Mouse (Mus musculus) hindbrain, embryonic 16.5 days (tissue): ENCODE results near the gene Olfr38. TPM values are rescaled to one million over a fixed set of nuclear protein-coding genes. Genes with fewer than 3 reads are reported as not detected.

Source experiments
- ATAC-seq: fragments of 200-750 bp; cut with Nextera tagmentation; 2 replicates; pipeline ENCODE4 v1.8.0; 2017; ENCODE audit warnings: moderate TSS enrichment, moderate library complexity
- H3K27ac ChIP-seq: fragments of 300-500 bp; sonication (generic); 2 replicates; pipeline ENCODE4 v1.5.1; 2014; ENCODE audit warnings: low read depth, mild to moderate bottlenecking, control low read depth, low read length, moderate library complexity
- H3K27me3 ChIP-seq: fragments of 300-500 bp; sonication (generic); replicated peaks from 2 replicates; pipeline ENCODE4 v1.6.1; 2014; ENCODE audit warnings: low read length; ENCODE audit not compliant: control insufficient read depth, insufficient read depth
- H3K36me3 ChIP-seq: fragments of 300-500 bp; sonication (generic); 2 replicates; pipeline ENCODE4 v1.6.1; 2014; ENCODE audit warnings: mild to moderate bottlenecking, low read length, moderate library complexity, mixed read lengths; ENCODE audit not compliant: control insufficient read depth, insufficient read depth
- H3K4me1 ChIP-seq: fragments of 300-500 bp; sonication (generic); 2 replicates; pipeline ENCODE4 v1.6.1; 2014; ENCODE audit warnings: low read depth, low read length; ENCODE audit not compliant: control insufficient read depth, insufficient read depth
- H3K4me2 ChIP-seq: fragments of 300-500 bp; sonication (generic); 2 replicates; pipeline ENCODE4 v1.6.1; 2014; ENCODE audit warnings: mild to moderate bottlenecking, low read length, control low read depth, moderate library complexity
- H3K4me3 ChIP-seq: fragments of 300-500 bp; sonication (generic); 2 replicates; pipeline ENCODE4 v1.5.1; 2014; ENCODE audit warnings: mild to moderate bottlenecking, low read length, control low read depth, moderate library complexity
- H3K9ac ChIP-seq: fragments of 300-500 bp; sonication (generic); 2 replicates; pipeline ENCODE4 v1.6.1; 2014; ENCODE audit warnings: low read depth, mild to moderate bottlenecking, control low read depth, low read length, moderate library complexity
- H3K9me3 ChIP-seq: fragments of 300-500 bp; sonication (generic); 2 replicates; pipeline ENCODE4 v1.6.1; 2014; ENCODE audit warnings: mild to moderate bottlenecking, low read length, moderate library complexity; ENCODE audit not compliant: control insufficient read depth
- WGBS: fragments of 180-500 bp; shearing (Covaris S2); extraction: QIAGEN DNeasy Blood & Tissue Kit; methylation state at CpG from one replicate; pipeline ENCODE4 v1.1.7; 2014; 5-methylcytosine and 5-hydroxymethylcytosine counted together
- polyA plus RNA-seq: library from polyadenylated mRNA; unstranded; fragments of >200 nt; fragmentation: Nextera tagmentation; extraction: Ambion mirVana; gene quantifications from 2 replicates; pipeline ENCODE4 v1.2.1, GENCODE M21; 2015

The Olfr38 gene
- polyA plus RNA-seq, 1 experiment from 2014 or later = not detected

GRCm38 (mm10) chr6:42790247-42790948, 34.2 kb downstream of the Olfr38 start:
- WGBS = 50% methylated on average over 4 of the region's 4 CpGs

GRCm38 (mm10) chr6:42790949-42791556, 34.8 kb downstream of the Olfr38 start:
- no peak overlapping the region for H3K4me3 ChIP-seq
- ATAC-seq = peak; percentile 86
- no peak overlapping the region for H3K4me2 ChIP-seq
- H3K27me3 ChIP-seq = no peaks in the 10 kb centered on the region
- no peaks in the 10 kb centered on the region for H3K4me1 ChIP-seq
- H3K9ac ChIP-seq = no peak overlapping the region
- no peak overlapping the region; the same call in 1 of the 2 replicates for H3K27ac ChIP-seq
- H3K9me3 ChIP-seq = 0 out of 2 replicates have a peak, but pooled peaks cover 2% of the 10 kb centered on the region
- WGBS = 66% methylated on average over 9 of the region's 9 CpGs
- no peaks in the 10 kb centered on the region for H3K36me3 ChIP-seq

More at GRCm38 (mm10) chr6:42790247-42790948, 34.2 kb downstream of the Olfr38 start:
- ATAC-seq = peak; percentile 69
- no peak overlapping the region for H3K4me2 ChIP-seq
- no peaks in the 10 kb centered on the region for H3K36me3 ChIP-seq
- H3K27ac ChIP-seq = no peak overlapping the region
- no peak overlapping the region for H3K9ac ChIP-seq
- H3K9me3 ChIP-seq = no peaks in the 10 kb centered on the region
- no peak overlapping the region for H3K4me3 ChIP-seq
- no peaks in the 10 kb centered on the region for H3K27me3 ChIP-seq
- H3K4me1 ChIP-seq = no peaks in the 10 kb centered on the region

- ATAC-seq = no peak
- Histone ChIP-seq H3K27me3 (no peaks in the 10 kb centered on the region), H3K36me3 (no peaks in the 10 kb centered on the region), H3K9me3 (0 out of 2 replicates have a peak, but pooled peaks cover 2% of the 10 kb centered on the region), H3K4me2 (no peak overlapping the region), H3K9ac (no peak overlapping the region), H3K4me1 (no peaks in the 10 kb centered on the region), H3K4me3 (no peak overlapping the region), H3K27ac (no peak overlapping the region)
- 86% methylated on average over 3 of the region's 3 CpGs for WGBS
Measured at GRCm38 (mm10) chr6:42794982-42795381, 38.8 kb downstream of the Olfr38 start.

DNA sequence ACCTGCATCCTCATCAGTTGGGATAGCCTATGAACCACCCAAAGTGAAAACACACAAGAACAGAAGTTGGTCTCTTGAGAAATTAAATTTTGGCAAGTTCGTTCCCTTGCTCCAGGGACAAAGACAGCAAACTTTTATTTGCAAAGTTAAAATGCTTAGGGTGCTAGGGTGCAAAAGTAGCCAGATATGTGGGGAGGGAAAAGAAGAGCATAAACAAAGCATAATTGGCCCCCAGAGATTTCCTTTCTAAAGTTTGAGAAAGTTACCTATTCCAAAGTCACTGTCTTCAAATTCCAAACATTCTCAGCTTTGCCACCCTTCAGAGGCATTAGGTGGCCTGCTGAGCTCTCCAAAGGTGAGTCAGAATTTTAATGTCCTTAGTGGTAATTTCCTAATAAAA, 55.4 kb downstream of the Olfr38 start, which contains the start of gene Olfr450:
Gene Olfr450, plus strand, starts transcription at position 301 of the 400 bp plus-strand sequence.
- no peaks in the 10 kb centered on the region for H3K9me3 ChIP-seq
- WGBS = 92% methylated on average over 1 of the region's 1 CpGs
- H3K36me3 ChIP-seq = no peaks in the 10 kb centered on the region
- no peak within 1 kb of the TSS for H3K4me3 ChIP-seq
- ATAC-seq = no peak
- no peak within 1 kb of the TSS for H3K4me2 ChIP-seq
- H3K27ac ChIP-seq = no peak within 1 kb of the TSS
- H3K4me1 ChIP-seq = no peaks in the 10 kb centered on the region
- no peak within 1 kb of the TSS for H3K9ac ChIP-seq
- no peaks in the 10 kb centered on the region for H3K27me3 ChIP-seq

Other genes starting within 250 kb of the Olfr38 start
- not detected in 2 replicates for gene Olfr455, start 208.8 kb upstream of the Olfr38 start, polyA plus RNA-seq
- gene Tcaf3, start 158.7 kb upstream of the Olfr38 start, polyA plus RNA-seq = not detected in 2 replicates
- 2.2 and 2.6 TPM in 2 replicates for gene Tcaf2, start 111.2 kb upstream of the Olfr38 start, polyA plus RNA-seq
- gene Tcaf1, start 46.3 kb upstream of the Olfr38 start, polyA plus RNA-seq = 214 and 216 TPM in 2 replicates
- gene Olfr453, start 17.0 kb upstream of the Olfr38 start, polyA plus RNA-seq = not detected in 2 replicates
- not detected in 2 replicates for gene Olfr452, start 28.7 kb downstream of the Olfr38 start, polyA plus RNA-seq
- gene Olfr450, start 55.5 kb downstream of the Olfr38 start, polyA plus RNA-seq = not detected in 2 replicates
- gene Olfr449, start 78.0 kb downstream of the Olfr38 start, polyA plus RNA-seq = not detected in 2 replicates
- gene Olfr448, start 134.0 kb downstream of the Olfr38 start, polyA plus RNA-seq = not detected in 2 replicates
- gene Olfr447, start 152.5 kb downstream of the Olfr38 start, polyA plus RNA-seq = not detected in 2 replicates
- not detected in 2 replicates for gene Olfr446, start 165.0 kb downstream of the Olfr38 start, polyA plus RNA-seq
- gene Olfr444, start 192.7 kb downstream of the Olfr38 start, polyA plus RNA-seq = not detected in 2 replicates